Mouse (Mus musculus): Measurements from ENCODE around the gene Iffo1.

DNA sequence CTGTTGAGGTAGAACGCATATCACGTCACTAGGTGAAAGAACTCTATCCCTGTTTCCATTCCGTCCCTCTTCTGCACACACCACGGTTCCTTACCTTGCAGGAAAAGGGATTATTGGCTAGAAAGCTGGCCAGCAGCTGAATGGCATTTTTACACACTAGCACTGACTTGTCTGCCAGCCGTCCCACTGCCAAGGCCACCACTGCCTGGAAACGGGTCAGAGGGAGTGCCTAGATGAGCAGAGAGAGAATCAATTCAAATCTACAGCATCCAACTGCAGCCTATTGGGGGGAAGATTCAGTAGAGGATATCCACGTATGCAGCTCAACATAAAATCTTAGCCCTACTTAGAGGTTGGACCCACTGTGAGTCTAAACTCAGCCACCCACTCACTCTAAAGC lies 34.6 kb downstream of the Iffo1 start:
- TF ChIP-seq CTCF (IDR thresholded peaks at IDR 0.05; ENCODE audit: low read depth), result no peak
- no peak for TF ChIP-seq EP300 (IDR thresholded peaks at IDR 0.05; ENCODE audit: low read depth)
